Mouse (Mus musculus) olfactory bulb, adult 2 months (tissue): ENCODE data around the gene Scnn1a.

ENCODE experiments used
- CTCF ChIP-seq: fragments of 200-500 bp; IDR thresholded peaks from 2 replicates; pipeline ENCODE4 v1.5.1; 2012; ENCODE audit warnings: low read depth, mild to moderate bottlenecking, low read length, moderate library complexity; ENCODE audit not compliant: insufficient read depth
- POLR2A ChIP-seq: fragments of 200-500 bp; IDR thresholded peaks from 2 replicates; pipeline ENCODE4 v1.6.1; 2012; ENCODE audit warnings: mild to moderate bottlenecking, low read depth, low read length, moderate library complexity; ENCODE audit not compliant: insufficient read depth

GRCm38 (mm10) chr6:125284250-125284649 is 36.2 kb upstream of the Scnn1a start:
- TF ChIP-seq POLR2A: no peak
- TF ChIP-seq CTCF: no peak
